Mouse (Mus musculus) ES-E14 (cell line): Measurements from ENCODE around the gene Ank3.

Experiments
- HCFC1 ChIP-seq: IDR thresholded peaks from 2 replicates; pipeline ENCODE4 v1.6.1; 2012; ENCODE audit warnings: low read length, inconsistent platforms, borderline replicate concordance; ENCODE audit not compliant: insufficient read depth
- MAFK ChIP-seq: IDR thresholded peaks from 2 replicates; pipeline ENCODE4 v1.6.1; 2014; ENCODE audit warnings: mild to moderate bottlenecking, low read depth, low read length, inconsistent platforms; ENCODE audit not compliant: insufficient read depth
- ZNF384 ChIP-seq: IDR thresholded peaks from 2 replicates; pipeline ENCODE4 v1.6.1; 2012; ENCODE audit warnings: low read depth, low read length, inconsistent platforms

DNA sequence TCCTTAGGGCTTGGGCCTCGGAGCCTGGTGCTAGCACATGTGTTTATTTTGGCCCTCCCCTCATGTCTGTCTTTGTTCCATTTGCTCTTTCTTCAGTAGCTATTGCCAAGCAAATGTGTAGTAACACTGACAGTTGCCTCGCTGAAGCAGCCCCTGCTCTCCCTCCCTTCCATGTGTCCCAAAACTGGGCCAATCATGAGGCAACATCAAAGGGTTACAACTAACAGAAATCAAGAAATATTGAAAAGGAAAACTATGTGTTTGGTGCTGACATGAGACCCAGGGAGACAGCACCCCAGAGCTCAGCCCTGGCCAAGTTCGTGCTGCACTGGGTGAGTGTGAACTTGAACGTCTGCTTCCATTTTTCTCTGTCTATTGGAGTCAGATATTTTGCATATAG lies 365.8 kb downstream of the Ank3 start:
- TF ChIP-seq MAFK: no peak
- no peak for TF ChIP-seq HCFC1
- TF ChIP-seq ZNF384: no peak
